Mouse (Mus musculus) monocyte, adult 2 months (primary cell): ENCODE measurements around the gene Rab8a.
"Not testable (repeated sequence)": the region's sequence is repeated elsewhere in the genome, so short reads cannot be mapped to it uniquely, and the experiment has no call there.

ENCODE experiments used
- DNase-seq, 2 experiments: peaks; one replicate each; pipeline ENCODE4 v3.0.0; 2022; ENCODE audit warnings: low spot score in 2 of 2, low read depth in 1 of 2

Rab8a gene

DNA sequence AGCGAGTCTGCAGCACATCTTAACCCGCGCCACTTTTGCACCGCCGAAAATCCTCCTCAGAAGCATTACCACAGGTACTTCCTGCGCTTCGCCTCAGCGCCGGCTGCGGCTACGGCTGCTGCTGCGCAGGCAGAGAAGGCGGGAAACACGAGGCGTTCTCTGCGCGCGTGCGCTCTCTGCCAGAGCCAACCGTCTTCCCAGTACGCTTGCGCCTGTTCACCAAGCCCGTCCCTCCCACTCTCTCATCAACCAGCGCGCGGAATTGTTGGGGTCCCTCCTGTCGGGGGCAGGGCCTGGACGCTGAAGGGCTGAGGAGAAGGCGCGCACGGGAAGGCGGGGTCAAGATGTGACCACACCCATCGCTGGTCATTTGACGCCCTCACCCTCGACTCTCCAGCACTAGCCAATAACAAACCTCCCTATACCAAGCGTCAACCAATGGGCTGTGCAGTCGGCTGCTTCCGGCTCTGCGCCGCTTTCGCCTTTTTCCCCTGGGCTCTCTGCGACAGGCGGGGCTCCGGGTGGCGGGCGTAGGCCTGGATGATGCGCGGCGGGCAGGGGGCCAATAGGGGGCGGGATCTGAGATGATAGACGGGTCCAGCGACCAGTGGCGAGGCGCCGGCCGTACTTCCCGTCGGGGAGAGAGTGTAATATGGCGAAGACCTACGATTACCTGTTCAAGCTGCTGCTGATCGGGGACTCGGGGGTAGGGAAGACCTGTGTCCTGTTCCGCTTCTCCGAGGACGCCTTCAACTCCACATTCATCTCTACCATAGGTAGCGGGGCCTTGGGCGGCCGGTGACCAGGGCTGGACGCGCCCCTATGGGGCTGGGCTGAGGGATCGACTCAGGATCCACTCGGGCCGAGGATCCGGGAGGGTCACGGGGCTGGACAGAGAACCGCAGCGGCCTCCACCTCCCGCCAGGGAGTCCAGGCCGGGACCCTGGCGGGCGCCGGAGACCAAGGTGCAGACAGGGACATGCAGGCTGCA, at the start of gene Rab8a:
Gene Rab8a, plus strand, starts transcription at position 494 of the 991 bp plus-strand sequence.
- DNase-seq = peak; percentile 100

DNA sequence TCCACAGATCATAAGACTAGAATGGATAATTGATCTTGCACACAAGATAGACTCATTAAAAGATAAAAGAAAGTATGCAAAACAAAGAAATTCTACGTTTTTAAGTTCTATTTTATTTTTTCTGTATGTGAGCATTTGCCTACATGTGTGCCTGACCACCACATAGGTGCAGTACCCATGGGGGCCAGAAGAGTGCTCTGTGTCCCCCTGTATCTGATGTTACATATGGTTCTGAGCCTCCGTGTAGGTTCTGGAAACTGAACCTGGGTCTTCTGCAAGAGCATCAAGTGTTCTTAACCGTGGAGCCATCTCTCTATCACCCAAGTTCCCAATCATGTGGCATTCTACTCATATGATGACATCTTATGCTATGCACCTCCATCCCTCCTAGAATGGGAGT, 48.5 kb upstream of the Rab8a start:
- DNase-seq = no peak

DNA sequence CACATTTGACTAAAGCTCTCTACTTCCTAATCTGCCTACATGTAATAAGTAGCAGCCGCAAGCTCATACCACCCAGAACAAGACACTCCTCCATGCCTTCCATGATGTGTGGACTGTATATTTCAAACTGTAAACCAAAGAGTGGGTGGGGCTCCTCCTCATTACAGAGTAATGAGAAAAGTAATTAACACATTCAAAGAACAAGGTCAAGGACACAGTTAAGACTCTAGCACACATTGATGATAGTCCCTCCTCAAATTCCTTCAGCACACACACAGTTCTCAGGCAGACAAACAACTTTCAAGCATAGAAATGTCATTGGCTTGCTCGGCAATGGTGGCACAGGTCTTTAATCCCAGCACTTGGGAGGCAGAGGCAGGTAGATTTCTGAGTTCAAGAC, 45.8 kb upstream of the Rab8a start:
- DNase-seq = no peak

DNA sequence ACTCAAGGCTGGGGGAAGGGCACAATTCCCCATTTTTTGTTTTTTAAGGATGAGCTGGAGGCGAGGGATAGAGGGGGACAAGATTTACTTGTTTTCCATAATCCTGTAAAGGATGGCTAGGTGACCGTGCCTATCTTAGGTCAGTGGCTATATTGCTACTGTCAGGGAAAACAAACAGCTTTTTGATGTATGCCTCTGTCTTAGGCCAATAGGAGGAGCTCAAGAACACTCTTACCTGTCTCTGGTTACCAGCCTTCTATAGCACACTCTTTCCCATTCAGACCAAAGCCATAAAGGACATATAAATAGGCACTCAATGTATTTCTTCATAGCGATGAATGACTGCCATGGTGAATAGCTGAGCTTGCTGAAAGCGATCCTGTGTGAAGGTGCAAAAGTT, 42.4 kb upstream of the Rab8a start:
- DNase-seq = no peak

DNA sequence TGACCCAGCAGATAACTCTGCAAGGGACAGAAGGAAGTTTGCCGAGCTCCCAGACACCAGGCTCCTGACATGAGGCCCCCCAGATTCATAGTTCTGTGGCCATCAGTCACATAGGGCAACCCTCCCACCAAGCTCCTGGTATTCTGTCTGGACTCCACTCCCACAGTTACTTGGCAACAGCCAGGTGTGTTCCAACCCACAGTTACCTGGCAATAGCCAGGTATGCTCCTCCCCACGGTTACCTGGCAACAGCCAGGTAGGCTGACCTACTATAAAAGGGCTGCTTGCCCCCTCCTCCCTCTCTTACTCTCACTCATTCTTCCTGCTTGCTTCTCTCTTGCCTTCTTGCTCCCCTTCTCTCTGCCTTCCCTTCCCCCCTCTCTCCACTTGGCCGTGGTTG, 39.5 kb upstream of the Rab8a start:
- DNase-seq = not testable (repeated sequence)

DNA sequence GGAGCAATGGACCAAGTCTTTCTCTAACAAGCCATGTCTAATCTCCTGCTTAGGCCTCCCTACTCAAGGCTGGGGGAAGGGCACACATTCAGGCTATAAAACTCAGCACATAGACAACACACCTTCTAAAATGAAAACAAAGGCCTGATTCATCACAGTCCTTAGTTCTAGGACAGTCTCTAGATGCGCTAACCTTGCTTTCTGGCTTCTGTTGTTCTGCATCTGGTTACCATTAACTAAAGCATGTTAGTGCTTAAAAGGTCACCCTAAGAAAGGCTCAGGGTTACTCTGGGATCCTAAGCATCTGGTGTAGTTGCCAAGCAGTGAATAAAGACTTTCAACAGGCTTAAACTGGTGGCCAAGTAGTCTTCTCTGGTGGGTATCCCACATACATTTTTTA, 39.0 kb upstream of the Rab8a start:
- no peak for DNase-seq

DNA sequence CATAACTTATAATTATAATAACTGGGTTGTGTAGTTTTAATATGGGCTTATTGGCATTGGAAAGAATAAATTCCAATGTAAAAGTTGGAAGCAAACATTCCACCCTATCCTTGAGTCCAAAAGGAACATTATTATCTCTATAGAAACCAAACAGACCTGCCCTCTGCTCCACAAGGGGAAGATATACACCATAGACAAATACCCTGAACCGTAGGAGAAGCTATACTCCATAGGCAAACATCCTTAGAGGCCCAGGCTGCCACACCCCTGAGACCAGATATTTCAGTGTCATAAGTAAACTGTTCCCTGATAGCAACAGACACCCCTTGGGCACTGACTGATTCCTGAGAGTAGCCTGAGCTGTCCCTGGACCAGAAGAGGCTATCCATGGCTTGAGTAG, 33.2 kb upstream of the Rab8a start:
- DNase-seq = no peak

DNA sequence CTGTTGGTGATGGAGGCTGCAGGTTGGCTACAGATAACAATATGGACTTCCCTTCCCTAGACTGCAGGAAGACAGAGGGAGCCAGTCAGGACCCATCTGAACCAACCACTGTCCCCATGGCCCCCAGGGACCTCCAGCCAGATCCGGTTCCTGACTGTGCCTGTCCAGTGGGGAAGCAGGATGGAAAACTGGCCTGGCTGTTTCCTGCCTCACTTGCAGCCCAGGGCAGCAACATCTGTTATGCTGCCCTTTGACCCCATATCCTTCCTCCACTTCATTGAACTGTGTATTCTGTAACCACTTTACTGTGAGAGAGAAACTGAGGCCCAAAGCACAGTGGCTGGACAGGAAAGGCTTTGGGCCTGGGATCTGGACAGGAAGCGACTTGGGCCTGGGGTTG, 29.7 kb upstream of the Rab8a start:
- no peak for DNase-seq

DNA sequence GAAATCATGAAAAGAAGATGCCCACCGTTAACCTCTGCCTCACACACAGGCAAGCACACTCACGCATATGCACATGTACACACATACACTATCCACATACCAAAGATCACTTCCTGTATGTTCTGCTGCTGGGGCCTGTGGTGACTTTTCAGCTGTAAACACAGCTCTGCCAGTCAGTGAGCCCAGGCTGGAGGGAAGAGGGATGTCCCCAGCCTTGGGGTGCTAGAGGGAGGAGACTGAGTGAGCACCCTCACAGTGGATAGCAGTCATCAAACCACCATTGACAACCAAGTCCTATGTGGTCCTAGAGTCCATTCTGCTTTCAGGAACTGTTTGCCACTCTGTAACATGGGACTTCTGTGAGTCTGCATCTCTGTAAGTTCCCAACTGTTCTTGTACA, 29.1 kb upstream of the Rab8a start:
- no peak for DNase-seq

DNA sequence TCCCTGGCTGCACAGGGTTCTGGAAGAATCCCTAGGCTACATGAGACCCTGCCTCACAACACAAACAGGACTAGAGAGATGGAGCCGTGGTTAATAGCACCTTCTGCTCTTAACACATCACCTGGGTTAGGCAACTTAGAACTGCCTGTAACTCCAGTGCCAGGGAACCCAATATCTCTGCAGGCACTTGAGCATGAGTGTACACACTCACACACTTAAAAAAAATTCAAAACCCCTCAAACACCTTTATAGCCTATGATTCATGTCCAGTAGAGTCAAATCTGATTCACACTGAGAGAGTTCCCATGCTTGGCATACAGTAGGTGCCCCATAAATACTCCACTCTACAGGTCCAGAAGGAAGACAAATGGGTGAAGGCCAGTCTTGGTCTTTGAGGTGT, 28.6 kb upstream of the Rab8a start:
- DNase-seq = no peak

DNA sequence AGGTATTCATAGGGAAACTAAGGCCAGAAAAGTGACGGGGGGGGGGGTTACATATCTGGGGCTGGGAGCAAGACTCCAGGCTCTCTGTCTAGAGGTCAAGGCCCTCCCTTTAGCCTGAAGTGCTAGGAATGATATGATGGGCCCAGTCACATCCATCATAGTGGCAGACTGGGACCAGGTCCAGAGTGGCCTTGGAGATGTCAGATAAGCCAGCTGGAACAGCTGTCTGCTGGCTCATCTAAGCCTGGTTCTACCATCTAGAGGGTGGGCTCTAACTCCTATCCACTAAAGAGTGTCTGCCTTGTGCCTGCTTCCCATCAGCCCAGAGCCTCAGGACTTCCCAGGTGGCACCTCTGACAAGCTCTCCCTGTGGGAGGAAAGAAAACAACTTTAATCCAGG, 28.1 kb upstream of the Rab8a start:
- no peak for DNase-seq

DNA sequence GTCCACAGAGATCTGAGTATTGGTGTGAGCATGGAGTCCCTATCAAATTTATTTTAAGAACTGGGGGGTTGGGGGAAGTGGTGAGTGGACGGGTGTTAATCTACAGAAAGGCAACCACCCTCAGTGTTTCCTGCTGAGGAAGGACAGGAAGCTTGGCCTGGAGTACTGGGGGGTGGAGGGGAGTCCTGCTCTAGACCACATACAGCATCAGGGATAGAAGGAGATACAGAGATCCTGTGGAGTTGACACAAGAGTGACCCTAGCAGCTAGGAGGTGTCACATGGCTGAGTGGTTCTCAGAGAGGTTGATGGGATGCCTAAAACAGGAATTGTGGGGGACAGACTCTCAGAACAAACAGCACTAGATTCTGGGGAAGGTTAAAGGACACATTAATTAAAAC, 27.5 kb upstream of the Rab8a start:
- DNase-seq = no peak

DNA sequence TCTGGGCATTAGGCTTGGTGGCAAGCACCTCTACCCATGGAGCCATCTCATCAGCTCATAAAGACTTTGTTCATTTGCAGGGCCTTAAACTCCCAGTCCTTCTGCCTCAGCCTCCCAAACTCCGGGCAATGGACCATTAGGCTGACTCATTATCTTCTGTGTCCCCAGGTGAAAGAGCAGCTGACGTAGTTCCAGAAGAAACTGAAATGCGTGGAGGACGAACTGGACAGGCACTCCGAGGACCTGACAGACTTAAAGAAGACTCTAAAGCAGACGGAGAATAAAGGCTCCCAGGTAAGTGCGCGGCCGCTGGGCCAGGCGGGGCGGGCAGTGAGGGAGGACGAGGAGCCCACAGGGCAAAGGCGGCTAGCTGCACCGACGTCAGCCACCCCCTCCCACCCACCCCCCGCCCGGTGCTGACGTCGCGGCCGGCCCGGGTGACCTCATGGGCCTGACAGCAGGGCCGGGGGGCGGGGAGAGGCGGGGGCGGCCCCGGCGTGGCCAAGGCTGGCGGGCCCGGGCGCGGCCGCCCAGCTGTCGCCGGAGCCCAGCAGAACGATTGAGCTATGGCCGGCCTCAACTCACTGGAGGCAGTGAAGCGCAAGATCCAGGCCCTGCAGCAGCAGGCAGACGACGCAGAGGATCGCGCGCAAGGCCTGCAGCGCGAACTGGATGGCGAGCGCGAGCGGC, 26.1 kb upstream of the Rab8a start, which contains the start of gene Tpm4:
Gene Tpm4, plus strand, starts transcription at position 220 of the 690 bp plus-strand sequence.
- peak; percentile 18 to 34 for DNase-seq

DNA sequence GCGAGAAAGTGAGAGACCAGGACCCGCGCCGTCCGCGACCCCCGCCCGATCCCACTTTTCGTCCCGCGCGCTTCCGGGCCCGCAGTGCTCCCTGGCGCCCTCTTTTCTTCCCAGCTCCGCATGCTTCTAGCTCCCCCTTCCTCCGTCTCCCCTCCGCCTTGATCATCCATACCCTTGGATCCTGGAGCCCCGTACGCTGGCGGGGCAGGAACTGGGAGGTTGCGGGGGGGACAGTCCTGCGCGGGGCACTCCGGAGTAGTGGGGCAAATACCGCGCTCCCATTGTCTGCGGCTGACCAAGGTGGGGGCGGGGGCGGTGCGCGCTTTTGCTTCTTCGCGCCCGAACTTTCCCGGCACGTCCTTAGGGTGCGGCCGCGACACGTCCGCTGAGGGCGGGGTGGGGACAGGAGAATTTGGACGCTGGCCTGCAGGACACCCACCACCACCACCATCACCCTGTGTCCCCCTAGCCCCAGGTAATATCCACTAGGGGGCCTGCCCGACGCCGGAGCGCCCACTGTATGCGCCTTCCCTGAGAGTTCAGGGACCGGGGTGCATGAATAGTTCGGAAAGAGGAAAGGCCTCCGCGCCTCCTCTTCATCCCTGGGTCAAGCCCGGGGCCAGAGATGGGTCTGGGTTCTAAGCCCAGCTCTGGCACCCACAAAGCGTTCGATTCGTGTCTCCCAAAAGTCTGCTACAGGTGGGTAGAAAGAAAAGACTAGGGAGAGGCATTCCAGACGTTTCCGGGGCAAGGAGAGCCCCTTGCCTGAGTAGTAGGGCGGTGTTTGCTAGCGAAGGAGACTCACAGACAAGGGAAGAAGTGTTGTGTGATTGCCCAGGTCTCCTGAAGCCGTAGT, 25.3 kb upstream of the Rab8a start:
- DNase-seq = peak in 1 of 2 experiments; percentile 23

DNA sequence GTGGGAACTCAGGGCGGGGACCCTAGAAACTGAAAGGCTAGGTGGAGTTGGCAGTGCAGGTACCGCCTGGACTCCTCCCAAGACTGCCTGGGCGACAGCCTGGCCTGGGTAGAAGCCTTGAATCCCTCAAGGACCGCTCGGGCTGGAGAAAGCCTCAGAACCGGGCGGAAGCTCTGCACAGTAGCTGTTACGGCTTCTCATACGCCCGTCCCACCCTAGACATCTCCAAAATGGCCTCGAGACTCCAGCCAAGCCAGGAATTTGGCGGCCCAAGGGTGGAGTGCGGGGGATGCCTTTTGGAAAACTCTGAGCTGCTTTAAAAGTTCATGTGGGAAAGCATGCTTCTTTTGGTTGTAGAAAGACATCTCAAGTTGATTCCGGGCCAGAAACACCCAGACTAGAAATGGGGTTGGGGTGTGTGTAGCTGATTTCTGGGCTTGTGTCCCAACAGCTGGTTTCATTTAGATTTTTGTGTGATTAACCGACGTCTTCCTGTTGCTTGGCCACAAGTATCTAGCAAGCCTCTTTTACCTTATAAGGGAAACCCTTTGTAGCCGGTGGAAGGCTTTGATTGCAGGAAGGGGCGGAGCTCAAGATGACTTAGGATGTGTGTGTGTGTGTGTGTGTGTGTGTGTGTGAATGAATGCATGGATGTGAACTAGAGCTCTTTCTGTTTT, 24.6 kb upstream of the Rab8a start:
- peak; percentile 12 to 43 for DNase-seq

DNA sequence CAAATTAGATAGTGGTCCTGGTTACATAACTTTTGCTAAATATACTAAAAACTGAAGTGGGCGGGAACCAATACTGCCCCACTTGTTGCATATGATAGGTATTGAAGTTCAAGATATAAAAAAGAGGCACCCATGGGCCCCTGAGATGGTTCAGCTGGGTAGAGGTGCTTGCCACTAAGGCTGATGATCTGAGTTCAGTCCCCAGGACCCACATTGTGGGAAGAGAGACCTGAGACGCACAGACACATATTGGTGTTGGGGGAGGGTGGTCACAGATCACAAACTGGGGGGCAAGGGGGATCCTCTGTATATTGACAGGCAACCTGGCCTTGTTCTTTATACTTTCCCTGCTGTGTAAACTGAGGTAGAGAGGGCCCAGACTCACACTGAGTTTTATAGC, 23.6 kb upstream of the Rab8a start:
- DNase-seq = no peak

DNA sequence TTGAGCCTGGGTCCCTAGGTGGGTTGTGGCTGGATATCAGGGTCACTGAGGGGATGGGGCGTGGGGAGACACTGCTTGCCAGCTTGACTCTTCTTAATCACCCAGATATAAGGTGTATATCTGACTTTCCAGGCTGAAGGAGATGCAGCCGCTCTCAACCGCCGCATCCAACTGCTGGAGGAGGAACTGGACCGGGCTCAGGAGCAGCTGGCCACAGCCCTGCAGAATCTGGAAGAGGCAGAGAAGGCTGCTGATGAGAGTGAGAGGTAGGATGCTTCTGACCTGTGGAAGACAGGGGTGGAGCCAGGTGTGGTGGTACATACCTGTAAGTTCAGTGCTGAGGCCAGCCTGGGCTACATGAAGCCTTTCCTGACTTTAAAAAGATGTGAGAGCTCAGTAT, 22.5 kb upstream of the Rab8a start:
- DNase-seq = no peak

DNA sequence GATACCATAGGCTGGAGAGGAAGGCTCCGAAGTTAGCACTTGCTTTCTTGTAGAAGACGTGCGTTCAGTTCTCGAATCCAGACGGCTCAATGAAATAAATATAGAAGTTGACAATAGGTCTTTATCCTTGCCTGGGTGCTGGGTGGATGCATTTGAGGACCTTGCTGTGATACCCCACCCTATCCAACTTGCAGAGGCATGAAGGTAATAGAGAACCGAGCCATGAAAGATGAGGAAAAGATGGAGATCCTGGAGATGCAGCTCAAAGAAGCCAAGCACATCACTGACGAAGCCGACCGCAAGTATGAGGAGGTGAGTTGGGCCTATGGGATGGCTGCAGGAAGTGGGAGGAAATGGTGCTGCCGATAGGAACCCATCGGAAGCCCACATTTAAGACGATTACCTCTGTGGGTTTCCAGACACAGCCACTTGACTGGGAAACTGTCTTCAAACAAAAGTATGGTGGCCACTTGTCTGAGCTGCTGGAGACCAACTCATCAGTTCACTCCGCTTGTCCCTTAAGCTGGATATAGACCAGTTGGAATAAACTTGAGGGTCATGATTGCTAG, 17.7 kb upstream of the Rab8a start:
- DNase-seq = no peak

DNA sequence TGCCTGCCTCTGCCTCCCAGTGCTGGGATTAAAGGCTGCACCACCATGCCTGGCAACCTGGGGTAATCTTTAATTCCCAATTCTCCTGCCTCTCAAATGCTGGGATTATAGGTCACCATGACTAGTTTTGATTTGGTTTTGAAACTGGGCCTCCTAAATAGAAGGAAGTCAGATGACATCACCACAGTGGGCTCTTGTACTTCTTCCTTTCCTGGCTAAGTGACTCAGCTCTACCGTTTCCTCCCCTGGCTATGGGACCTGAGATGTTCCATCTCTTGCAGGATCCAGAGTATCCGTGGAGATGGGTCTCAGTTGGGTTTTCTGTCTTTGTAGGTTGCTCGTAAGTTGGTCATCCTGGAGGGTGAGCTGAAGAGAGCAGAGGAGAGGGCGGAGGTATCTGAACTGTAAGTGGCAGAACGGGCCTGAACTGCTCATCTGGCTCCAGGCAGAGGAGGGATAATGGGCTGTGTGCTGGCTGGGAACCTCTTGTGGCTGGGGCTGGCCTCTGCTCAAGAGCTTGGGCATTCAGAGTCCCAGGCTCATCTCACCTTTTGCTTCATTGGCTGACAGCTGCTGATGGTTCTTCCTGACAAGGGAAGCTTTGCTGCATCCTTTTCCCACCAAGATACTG, 16.5 kb upstream of the Rab8a start:
- DNase-seq = no peak

DNA sequence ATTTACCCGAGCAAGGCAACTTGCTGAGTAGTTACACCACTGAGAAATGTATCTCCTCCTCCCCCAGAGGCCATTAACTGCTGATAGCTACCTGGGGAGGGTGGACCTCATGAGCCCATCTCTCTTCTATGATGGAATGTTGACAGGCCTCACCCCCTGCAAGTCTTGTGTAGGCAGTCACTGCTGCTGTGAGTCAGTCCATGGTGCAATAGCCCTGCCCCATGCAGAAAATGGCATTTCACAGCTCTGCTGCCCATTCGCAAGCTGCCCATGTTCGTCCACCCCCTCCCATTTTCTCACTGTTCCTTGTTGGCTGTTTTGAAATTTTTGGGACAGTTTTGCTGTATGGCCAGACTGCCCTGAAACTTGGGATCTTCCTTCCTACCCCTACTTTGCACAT, 15.5 kb upstream of the Rab8a start:
- no peak for DNase-seq
